Mouse (Mus musculus) forelimb bud, embryonic 11.5 days (tissue): ENCODE data around the gene Actc1.

ENCODE experiments used
- DNase-seq: peaks from one replicate; pipeline ENCODE4 v3.0.0-alpha.2; 2012; ENCODE audit warnings: low read depth, low spot score

Actc1 gene

DNA sequence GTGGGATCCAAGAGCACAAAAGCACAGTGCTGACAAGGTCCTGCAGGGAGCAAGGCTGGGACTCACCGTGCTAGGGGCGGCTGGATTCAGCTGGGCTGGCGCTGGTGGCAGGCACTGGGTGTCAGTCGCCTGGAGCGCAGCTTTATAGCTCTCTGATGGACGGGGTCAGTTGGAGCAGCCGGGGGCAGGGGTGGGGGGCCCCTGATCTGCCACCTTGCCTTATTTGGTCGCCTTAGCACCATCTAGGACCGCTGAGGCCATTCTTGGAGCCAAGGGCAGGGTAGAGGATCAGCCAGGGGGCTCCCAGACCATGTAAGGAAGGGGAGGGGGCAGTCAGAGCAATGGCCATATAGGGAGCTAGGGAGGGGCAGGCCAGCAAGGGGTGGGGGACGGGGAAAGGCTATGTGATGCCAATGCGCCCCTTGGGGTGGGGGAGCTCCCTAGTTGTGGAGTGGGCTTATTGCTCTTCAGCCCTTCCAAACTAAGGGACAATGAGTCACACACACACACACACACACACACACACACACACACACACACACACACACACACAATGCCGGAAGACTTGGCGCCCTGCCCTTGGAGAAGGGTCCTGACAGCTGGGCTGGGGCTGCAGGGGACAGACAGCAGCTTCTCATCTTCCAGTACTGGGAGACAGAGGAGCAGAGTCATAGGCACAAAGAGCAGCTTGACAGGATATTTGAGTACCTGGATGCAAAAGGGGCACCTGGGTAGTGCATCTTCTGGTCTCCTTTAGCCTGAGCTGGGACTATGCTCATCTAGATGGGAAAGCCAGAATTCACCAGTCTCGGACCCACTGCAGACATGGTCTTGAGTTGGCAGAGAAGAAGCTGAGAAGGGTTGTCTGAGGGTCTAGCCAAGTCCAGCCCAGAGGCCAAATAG, at the start of gene Actc1:
Gene Actc1, minus strand, starts transcription at position 853 of the 903 bp plus-strand sequence.
- DNase-seq = no peak

DNA sequence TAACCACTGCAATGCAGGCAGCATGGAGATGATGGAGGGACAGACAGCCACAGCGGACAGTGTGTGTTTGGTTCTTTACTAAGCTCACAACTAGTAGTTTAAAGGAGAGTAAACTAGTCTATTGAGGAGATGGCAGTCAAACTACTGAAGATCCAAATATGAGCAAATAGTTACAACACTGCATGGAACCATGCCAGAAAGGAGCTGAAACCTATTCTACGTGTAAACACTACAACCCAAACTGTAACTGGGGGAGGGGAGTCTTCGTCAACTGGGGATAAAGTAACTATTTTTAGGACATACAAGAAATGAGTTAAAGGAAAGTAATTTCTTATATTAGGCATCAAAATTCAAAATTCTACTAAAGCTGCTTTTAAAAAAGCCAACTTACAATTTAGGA, 49.1 kb upstream of the Actc1 start:
- DNase-seq = no peak

DNA sequence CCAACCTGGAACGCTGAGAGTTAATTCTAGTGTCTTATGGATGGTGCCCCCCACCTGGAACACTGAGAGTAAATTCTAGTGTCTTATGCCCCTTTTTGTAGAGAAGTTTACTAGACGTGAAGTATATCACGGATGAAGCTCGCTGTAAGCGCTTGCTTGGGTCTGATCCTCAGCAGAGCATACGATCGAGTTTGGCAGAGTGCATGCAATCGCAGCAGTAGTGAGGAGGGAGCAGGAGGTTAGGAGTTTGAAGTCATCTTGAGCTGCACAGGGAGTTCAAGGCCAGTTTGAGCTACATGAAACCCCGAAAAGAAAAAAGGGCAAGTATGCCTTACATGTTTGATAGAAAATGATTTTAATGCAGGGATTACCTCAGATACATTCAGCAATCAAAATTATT, 47.5 kb upstream of the Actc1 start:
- DNase-seq = no peak

DNA sequence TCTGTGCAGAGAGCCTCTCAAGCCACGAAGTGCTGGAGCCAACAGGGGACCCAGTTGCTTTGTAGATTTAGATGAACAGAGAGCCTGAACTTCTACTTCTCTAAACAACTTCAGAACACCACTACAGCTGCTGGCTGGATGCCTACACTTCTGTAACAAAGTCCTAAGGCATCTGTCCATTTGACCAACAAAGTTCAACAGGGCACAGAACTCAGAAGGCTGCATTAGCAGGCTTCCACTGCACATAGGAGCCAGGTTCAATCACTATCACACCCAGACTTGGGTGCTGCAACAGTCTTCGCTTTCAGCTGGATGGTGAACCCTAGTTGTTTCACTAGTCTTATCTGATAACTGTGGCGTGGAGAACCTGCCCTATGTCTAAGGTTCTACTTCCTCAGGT, 46.5 kb upstream of the Actc1 start:
- no peak for DNase-seq

DNA sequence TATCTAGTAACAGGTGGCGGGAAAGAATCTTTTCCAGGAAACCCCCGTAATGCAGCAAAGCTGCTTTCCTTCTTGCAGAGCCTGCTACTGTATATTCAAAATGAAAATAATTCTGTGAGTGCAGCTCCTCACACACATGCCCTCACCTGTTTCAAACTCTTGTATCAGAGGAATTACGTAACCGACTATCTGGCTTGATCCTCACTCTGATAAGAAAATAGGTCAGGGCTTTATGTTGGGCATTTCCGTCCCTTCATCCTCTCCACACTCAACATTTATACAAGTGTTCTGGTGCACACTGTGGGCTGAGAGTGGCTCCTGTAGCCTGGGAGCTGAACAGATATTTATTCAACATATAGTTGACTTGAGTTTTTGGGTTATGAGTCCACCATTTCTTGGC, 45.8 kb upstream of the Actc1 start:
- no peak for DNase-seq

DNA sequence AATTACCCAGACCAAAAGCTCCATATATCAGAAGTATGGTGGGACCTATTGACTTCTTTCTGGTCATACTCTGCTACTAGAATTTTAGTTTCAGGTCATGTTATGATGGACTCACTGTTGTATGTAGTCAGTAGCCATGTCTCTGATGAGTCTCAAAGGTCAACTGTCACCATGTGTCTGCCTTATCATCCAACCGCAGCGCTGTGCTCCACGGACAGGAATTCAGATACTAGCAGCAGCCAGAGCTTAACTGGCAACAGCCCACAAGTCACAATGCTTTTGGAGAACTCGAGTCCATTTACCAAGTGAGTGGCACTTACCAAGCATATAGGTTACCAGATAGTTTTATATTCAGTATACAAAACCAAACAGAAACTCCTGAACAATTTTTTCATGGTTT, 44.3 kb upstream of the Actc1 start:
- DNase-seq = no peak

DNA sequence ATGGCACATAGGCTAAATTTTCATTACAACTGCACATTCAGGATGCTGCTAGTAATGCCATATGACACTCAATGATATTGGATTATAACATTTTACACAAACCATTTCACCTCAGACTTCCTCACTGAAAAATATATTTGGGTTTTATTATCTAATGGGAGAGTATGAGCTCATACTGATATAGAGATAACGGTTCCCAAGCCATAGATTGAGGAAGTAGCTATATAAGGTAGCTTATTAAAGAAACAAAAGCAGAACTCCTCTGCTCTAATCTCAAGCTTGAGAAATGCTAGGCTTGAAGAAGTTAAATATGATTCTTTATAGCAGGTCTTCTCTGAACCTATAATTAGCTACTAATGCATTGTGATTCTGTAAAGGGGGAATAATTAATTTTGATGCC, 43.2 kb upstream of the Actc1 start:
- DNase-seq = no peak

DNA sequence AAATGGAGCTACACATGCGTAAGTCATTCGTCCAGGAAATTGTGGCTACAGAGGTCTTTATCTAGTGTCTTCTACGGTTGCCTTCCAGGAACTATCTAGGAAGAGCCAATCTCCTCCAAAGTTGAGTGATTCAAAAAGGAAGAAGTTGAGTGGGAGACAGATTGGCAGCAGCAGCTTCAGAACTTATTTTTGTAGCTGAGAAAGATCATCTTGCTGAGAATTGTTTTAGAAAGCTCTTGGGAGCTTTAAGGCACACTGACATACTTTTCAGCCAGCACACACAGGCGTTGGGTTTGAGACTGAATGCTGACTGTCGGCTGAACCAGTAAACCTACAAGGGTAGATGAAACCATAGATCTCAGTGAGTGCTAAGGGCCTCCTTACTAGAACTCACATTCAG, 42.0 kb upstream of the Actc1 start:
- DNase-seq = no peak

DNA sequence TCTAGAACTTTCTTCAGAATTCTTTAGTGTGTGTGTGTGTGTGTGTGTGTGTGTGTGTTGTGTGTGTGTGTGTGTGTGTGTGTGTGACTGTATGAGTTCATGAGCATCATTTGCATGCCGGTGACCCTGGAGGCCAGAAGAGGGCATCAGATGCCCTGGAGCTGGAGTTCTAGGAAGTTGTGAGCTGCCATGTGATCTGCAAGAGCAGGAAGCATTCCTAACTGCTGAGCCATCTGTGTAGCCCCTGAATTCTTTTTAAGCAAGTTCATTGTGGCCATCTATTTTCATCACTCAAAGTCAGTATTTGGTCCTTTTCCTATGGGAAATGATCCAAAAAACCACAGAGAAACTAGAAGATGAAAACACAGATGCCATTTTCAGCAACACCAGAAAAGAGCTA, 41.3 kb upstream of the Actc1 start:
- DNase-seq = no peak

DNA sequence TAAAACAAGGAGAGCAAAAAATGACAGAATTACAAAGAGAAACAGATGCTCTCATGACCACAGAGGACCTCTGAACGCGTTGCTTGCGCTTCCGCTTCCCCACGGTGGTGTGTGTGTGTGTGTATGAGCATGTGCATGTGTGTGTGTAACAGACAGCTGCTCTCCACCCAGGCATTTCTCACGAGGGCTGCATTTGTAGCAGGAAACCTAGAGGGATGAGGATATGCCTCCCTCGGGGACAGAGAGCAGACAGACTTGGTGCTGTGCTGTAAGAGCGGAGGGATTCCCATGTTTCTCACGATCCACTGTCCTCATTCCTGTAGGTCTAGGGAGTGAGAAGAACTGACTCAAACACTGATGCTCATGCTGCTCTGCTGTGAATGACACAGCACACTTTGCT, 40.2 kb upstream of the Actc1 start:
- no peak for DNase-seq

DNA sequence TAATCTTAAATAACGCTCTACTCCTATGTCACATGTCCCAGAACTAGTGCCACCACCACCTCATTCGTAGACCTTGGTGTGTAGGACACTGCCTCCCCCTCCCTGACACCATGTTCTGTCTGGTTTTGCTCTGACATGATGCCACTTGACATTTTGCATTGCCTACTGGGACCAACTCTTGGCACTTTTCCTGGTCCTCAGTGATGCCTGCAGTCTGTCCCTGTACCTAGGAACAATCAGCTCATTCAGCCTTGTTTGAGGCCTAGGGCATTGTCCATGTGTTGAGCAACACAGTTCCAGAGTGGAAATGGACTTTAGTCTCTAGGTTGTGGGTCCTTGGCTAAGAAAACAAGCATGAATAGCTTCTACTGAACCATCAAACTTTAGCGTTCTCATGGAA, 36.5 kb upstream of the Actc1 start:
- DNase-seq = no peak

DNA sequence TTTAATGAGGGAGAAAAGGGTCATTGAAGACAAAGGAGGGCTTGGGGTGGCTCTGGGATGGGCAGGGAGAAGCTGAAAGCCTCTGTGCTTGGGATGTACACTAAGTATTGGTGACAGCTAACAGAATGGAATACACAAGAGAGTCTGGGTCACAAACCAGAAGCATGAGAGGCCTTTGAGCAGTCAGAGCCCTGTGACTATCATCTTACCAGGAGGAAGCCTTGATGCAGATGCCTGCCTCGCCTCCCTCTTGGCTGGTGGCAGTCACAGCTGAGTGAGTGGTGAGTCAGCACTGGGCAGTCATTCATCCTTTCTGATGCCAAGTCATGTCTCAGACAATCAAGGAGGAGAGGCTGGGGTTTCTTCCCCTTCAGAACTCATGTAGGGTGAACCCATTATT, 33.9 kb upstream of the Actc1 start:
- no peak for DNase-seq

DNA sequence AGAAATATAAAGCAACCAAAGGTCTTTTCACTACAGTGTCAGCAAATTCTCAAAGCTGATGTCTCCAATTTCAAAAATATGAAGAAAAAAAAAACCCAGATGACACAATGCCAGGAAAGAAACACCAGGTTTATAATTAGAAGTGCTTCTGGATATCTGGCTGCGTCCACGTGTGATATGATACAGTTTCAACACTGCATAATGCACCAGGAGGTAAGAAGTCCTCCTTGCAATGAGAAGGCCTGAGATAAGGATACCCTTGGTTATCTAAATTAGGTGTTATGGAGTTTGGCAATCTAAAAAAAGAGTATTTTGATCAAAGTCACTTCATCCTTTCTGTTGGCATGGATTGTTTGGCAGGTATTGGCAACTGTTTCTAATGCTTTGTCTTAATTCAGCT, 18.5 kb upstream of the Actc1 start:
- DNase-seq = no peak

DNA sequence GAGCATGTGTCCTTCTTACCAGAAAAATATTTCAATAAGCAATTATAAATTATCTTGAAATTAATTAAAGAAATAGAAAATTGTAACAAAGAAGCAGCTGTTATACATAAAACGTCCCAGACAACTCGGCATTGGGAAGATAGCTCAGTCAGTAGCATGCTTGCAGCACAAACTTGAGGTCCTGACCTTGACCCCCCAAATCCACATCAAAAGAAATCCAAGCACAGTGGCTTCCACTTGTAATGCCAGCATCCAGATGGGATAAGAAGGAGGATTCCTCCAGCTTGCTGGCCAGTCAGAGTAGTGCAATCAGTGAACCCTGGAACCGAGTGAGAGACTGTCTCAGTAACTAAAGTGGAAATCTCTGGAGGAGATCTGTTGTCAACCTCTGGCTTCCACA, 12.9 kb upstream of the Actc1 start:
- no peak for DNase-seq

DNA sequence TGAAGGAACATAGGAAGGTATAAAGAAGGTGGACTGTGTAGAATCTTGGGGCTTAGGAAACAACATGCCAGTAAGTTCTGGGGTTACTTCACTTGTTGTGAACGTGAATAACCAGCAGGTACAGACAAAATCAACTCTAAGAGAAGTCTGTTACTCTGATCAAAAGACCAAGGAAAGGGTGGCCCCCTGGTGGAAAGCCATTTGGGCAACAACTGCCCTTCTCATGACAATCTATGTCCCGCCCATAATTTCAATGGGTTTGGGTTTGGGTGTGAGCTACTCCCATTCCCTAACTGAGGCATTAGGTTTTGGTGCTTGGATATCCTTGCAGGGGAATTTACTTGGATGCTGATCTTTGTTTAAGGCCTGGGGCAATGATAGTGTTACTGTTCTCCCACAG, 10.7 kb upstream of the Actc1 start:
- DNase-seq = no peak

DNA sequence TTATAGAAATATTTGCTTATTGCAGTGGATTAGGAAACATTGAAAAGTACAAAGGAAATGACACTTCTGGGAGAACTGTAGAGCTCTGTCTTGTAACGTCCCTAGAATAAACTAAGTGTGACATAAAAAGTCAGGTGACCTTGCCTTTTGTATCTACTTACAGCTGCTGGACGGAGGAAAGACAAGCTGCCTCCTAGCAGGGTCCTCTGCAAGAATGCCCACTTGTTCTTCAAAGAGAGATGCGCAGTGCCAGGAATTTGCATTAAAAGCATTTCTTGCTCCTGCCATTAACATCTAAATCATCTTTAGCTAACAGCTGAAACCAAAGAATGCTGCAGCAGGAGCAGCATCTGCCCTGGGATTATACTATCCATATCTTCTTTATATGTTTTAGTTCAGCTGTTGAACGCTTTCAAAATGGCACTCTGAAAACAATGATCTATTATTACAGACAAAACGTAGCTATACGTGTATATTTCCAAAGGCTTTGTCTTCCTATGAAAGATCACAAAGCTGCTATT, 6.8 kb upstream of the Actc1 start:
- DNase-seq = no peak

DNA sequence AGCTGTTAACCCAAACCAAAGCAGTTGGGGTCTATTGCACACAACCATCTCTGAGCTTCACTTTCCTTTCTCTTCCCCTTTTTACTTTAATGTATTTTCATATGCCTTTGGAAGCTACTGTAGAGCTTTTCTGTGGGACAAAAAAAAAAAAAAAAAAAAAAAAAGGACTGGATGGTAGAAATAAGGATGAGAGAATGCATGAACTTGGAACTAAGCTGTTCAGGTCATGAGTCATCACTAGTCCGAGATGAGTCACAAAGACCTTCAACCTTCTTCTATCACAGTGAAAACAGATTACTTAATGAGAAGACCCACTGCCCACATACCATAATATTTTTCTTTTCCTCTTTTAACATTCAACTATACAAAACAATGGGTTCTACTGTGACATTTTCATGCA, 6.3 kb upstream of the Actc1 start:
- no peak for DNase-seq

DNA sequence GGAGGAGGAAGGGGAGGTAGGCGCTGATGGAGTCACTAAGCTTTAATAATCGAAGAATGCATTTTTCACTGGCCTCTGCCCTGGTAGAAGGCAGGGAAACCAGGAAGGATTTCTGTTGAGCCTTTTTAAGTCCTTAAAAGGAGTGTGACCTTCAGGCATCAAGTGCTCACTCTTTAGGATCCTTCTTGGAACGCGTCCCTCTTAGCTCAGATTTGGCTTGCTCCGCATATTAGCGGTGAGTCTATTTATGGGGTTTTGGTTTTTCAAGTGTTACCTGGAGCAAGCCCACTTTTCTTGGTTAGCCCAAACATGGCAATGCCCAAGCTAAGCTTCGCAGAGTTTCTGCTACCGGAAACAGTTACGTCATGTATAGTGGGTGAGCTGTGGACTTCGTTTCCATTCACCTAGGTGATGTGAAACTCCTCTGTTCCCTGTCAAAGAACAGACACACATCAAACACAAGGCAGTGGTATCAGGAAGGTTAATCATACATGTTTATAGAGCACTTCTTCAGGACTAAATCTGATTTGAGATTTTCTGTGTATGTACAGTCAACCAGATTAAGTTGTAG, 5.0 kb upstream of the Actc1 start:
- DNase-seq = no peak

DNA sequence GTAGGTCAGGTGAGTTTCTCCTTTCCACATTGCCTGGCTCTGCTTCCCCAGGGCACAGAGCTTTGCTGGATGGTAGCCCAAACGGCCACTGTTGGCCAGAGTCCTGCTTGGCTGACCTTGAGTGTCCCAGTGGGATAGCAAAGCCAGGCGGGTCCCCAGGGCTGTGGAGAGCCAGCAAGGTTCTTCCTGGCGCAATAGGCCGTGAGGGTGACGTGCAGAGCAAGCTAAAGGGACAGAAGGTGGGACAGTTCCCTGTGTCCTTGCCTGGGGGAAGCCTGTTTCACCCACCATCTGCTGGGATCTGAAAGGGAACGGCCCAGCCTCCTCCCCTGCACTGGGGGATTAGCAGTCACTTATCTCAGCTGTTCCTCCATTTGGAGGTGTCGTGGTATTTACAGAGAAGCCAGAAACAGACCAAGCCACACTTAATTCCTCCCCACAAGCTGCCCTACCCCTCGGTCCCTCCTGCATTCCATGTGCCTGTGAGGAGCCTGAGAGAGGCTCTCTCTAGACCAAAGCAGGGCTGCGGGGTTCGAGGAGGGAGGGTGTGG, 4.0 kb upstream of the Actc1 start:
- no peak for DNase-seq

DNA sequence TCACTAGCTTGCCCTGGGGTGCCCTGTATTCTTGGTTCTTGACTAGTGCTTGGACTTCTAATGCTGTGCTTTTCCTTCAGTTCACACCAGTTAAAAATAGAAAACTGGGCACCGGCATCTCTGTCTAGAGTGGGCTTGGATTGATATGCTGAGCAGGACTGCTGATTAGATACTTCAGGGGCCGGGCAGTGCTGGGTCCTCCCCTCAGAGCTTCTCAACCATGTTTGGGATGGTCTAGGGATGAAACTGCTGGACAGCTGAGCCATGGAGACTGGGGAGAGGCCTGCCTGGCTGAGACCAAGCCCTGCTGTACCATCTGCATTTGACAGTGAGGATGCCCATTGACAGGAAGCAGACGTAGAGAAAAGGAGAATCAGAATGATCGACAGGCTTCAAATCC, 781 bp upstream of the Actc1 start:
- DNase-seq = no peak

DNA sequence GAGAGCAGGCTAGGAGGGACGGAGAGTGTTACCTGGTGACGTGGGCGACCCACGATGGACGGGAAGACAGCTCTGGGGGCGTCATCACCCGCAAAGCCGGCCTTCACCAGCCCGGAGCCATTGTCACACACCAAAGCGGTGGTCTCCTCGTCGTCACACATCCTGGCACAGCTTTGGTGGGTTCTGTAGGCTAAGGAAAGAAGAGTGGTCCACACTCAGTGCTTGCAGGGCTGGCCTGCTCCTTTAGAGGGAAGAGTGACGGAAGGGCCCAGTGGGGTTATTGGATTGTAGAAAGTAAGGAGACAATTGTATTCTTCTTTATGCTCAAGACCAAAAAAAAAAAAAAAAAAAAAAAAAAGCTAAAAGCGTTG, 1.5 kb downstream of the Actc1 start:
- DNase-seq = no peak

DNA sequence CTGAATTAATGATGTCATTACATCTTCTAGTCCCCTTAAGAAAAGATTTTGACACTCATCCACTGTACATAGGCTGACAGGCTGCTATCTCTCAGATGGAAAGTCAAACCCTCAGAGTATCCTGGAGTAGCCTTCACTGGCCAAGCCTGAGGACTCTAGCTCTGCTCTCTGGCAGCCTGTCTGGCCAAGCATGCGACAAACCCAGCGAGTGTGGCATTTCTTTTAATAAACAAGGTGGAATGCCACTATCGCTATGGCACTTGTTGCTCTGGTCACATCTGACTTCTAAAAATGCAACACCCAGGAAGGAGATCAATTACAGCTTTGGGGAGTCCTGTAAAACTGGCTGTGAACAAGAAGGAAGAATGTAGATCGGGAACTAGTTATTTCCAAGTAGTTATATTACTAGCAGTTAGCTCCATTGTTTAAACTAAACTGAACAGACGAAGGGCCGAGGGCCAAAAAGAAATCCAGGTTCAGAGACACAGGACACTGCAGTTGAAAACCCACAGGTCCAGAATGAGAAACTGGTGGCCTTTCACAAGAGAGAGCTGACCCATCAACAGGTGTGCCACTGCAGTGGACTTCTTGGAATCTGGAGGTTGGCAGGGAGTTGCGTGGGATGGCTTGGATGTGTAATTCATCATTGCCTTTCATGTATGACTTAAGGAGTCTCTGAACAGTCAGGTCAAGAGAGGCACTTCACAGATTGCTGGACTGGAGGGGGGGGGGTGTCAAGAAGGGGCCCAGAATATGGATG, 2.1 kb downstream of the Actc1 start:
- DNase-seq = no peak
